Mouse (Mus musculus) liver, postnatal 0 days (tissue): Measurements from ENCODE around the gene Tef.

ENCODE experiments used
- CTCF ChIP-seq: sonication (generic); IDR thresholded peaks from 2 replicates; pipeline ENCODE4 v1.5.1; 2016; ENCODE audit warnings: antibody characterized with exemption, low read depth
- EP300 ChIP-seq: IDR thresholded peaks from 2 replicates; pipeline ENCODE4 v1.6.1; 2016; ENCODE audit warnings: antibody characterized with exemption, low read depth, mild to moderate bottlenecking

- TF ChIP-seq CTCF (no peak), EP300 (no peak)
These were observed 38.1 kb downstream of the Tef start for GRCm38 (mm10) chr15:81840306-81840705.
